Comparison of ENCODE assay signal across 19 mouse cellular contexts in the genomic region with DNA sequence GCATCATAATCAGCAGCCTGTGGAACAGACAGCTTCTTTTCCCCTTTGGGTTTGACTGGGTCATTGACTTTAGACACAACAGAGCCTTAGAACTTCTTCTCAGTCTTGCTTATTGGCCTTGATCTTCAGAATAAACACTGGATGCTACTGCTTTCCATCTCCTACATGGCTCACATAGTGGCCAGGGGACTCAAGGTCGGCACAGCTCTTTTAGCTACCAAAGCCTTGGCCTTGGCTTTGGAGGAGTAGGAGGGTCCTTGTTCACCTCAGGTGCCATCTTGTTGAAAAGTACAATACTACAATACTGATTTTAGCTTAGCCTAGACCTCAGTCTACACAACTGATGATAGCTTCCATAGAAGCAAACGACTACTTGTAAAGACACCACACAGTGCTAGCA. TPM values are rescaled to one million over a fixed set of nuclear protein-coding genes. Genes with fewer than 3 reads are reported as not detected.
A peak's percentile ranks its signal among the peaks of the same experiment; 100 is the strongest.
DNase-seq lines count a peak whose midpoint lies in the region; ATAC-seq lines count a peak whose summit lies in the region.
"Had no signal": no experiment of that assay in that cellular context is flagged by ENCODE, and none has a peak within 500 bp of the region (broad histone marks: within the 10 kb centered on the region; RNA-seq: fewer than 3 reads in every experiment).

No protein-coding gene starts in this region.

- WGBS in heart, embryonic 11.5 days (ENCODE audit: insufficient replicate concordance) = 70% methylated on average over 2 of the region's 2 CpGs
- WGBS in heart, embryonic 15.5 days = 67% methylated on average over 2 of the region's 2 CpGs

- H3K36me3 ChIP-seq in heart, embryonic 11.5 days (ENCODE audit: control insufficient read depth, insufficient read depth, low read length) = no peaks in the 10 kb centered on the region
- no peaks in the 10 kb centered on the region for H3K36me3 ChIP-seq in heart, embryonic 15.5 days
- H3K36me3 ChIP-seq: embryonic facial prominence, embryonic 12.5 days; forebrain, embryonic 15.5 days; hindbrain, embryonic 13.5 days had no signal

- H3K27me3 ChIP-seq in heart, embryonic 11.5 days (ENCODE audit: control insufficient read depth, insufficient read depth, low read length) = no peaks in the 10 kb centered on the region
- H3K27me3 ChIP-seq in heart, embryonic 15.5 days = no peaks in the 10 kb centered on the region
- H3K27me3 ChIP-seq: embryonic facial prominence, embryonic 12.5 days; forebrain, embryonic 15.5 days; hindbrain, embryonic 13.5 days had no signal

- intact Hi-C loops in heart, postnatal 36 days (cut with DNase I) = loop anchor here (5.0 kb wide), 2 partner anchors 145 to 250 kb away; no protein-coding TSS in a partner anchor

- no peaks in the 10 kb centered on the region for H3K9me3 ChIP-seq in heart, embryonic 11.5 days (replicated peaks; ENCODE audit: control insufficient read depth, low read length)
- H3K9me3 ChIP-seq in heart, embryonic 15.5 days (replicated peaks) = no peaks in the 10 kb centered on the region
- H3K9me3 ChIP-seq: embryonic facial prominence, embryonic 12.5 days; forebrain, embryonic 15.5 days; hindbrain, embryonic 13.5 days had no signal

- no peak for ATAC-seq in heart, embryonic 11.5 days (replicated peaks; ENCODE audit: insufficient number of reproducible peaks, low FRiP score, low TSS enrichment)
- ATAC-seq in heart, embryonic 15.5 days (replicated peaks; ENCODE audit: insufficient number of reproducible peaks, insufficient read depth, low FRiP score, low read depth) = no peak
- ATAC-seq: activated CD4-positive, CD25-positive, alpha-beta regulatory T cell, adult 4 months; forebrain, embryonic 15.5 days; hindbrain, postnatal 0 days; Patski had no signal

- no peak overlapping the region for H3K4me2 ChIP-seq in heart, embryonic 11.5 days
- H3K4me2 ChIP-seq in heart, embryonic 15.5 days = peak overlapping the region; percentile 4; the same call in 1 of the 2 replicates
- H3K4me2 ChIP-seq: embryonic facial prominence, embryonic 12.5 days; forebrain, embryonic 15.5 days; hindbrain, embryonic 13.5 days had no signal

- H3K9ac ChIP-seq in heart, embryonic 11.5 days (ENCODE audit: low read depth, low read length) = no peak overlapping the region
- H3K9ac ChIP-seq in heart, embryonic 15.5 days = no peak overlapping the region
- H3K9ac ChIP-seq: embryonic facial prominence, embryonic 12.5 days; forebrain, embryonic 15.5 days; hindbrain, embryonic 13.5 days had no signal

- peak; percentile 45 for DNase-seq in adrenal gland, adult 8-10 months
- DNase-seq in adrenal gland, postnatal 25 days = no peak
- no peak for DNase-seq in heart, adult 9 months (ENCODE audit: low spot score in 2 of 2)
- no peak for DNase-seq in heart, postnatal 36 days
- DNase-seq: cerebellum, adult 11-12 months; cerebellum, adult 9-10 months; cerebellum, postnatal 25 days; gastrocnemius, postnatal 36 days; kidney, adult 11 months; kidney, adult 9 months had no signal

- H3K27ac ChIP-seq in heart, embryonic 11.5 days (ENCODE audit: low read depth, low read length) = peak overlapping the region; percentile 67
- H3K27ac ChIP-seq in heart, embryonic 15.5 days = peak overlapping the region; percentile 67
- H3K27ac ChIP-seq: embryonic facial prominence, embryonic 12.5 days; forebrain, embryonic 15.5 days; hindbrain, embryonic 13.5 days; hindbrain, postnatal 0 days; kidney, postnatal 0 days had no signal

- no peak overlapping the region for H3K4me3 ChIP-seq in heart, embryonic 11.5 days (ENCODE audit: low read depth, low read length)
- no peak overlapping the region for H3K4me3 ChIP-seq in heart, embryonic 15.5 days
- H3K4me3 ChIP-seq: embryonic facial prominence, embryonic 12.5 days; forebrain, embryonic 15.5 days; hindbrain, embryonic 13.5 days had no signal

- H3K4me1 ChIP-seq in heart, embryonic 11.5 days (ENCODE audit: control insufficient read depth, insufficient read depth, low read length) = peaks cover 8% of the 10 kb centered on the region
- H3K4me1 ChIP-seq in heart, embryonic 15.5 days (replicated peaks) = peaks cover 15% of the 10 kb centered on the region
- H3K4me1 ChIP-seq: embryonic facial prominence, embryonic 12.5 days; forebrain, embryonic 15.5 days; hindbrain, embryonic 13.5 days had no signal

RNA-seq across cellular contexts. Expression of a gene that starts 53.6 kb away (rescaled TPM):
- 100 to 1,000 TPM; 341 to 857 (median 612) TPM for total RNA-seq in adrenal gland, adult 8-10 months (2022)
- 947 and 1,142 TPM in 2 replicates for total RNA-seq in adrenal gland, postnatal 25 days (2021)
- 6.1 and 8.5 TPM in 2 replicates for polyA plus RNA-seq in heart, embryonic 11.5 days (2014; fragmentation: Nextera tagmentation; extraction: Ambion mirVana)
- 5.7 TPM in 2 replicates for polyA plus RNA-seq in heart, embryonic 15.5 days (2015; fragmentation: Nextera tagmentation; extraction: Ambion mirVana)
- total RNA-seq in heart, postnatal 36 days (2021) = 10 to 100 TPM; 19.7 to 20.8 TPM

Comparison
In these comparisons a context has a peak if more than half of its experiments do, and no peak if none do; other contexts are left out.
1. RNA of a gene that starts 53.6 kb away (total RNA-seq): 947 to 1,142 TPM in adrenal gland, postnatal 25 days and 341 to 857 TPM in adrenal gland, adult 8-10 months; 19.7 to 20.8 TPM in heart, postnatal 36 days; every median in the first group is over 10 times any median in the second.